Mouse (Mus musculus) erythroblast, embryonic 14.5 days (primary cell): ENCODE data around the gene Nkiras2.

ENCODE experiments used
- GATA1 ChIP-seq: IDR thresholded peaks from 2 replicates; pipeline ENCODE4 v1.6.1; 2012; ENCODE audit warnings: low read length, inconsistent platforms, mixed read lengths
- TAL1 ChIP-seq: IDR thresholded peaks from 3 replicates; pipeline ENCODE4 v1.6.1; 2012; ENCODE audit warnings: low read length, inconsistent platforms, mixed read lengths

- TF ChIP-seq TAL1 (no peak), GATA1 (no peak)
Measured at GRCm38 (mm10) chr11:100569789-100570188, 49.3 kb upstream of the Nkiras2 start.
